7 mouse cellular contexts compared by ENCODE assay signal in genomic region chr11:116554171-116554878, GRCm38 (mm10). TPM values are rescaled to one million over a fixed set of nuclear protein-coding genes. Genes with fewer than 3 reads are reported as not detected.
DNase-seq lines count a peak whose midpoint lies in the region; ATAC-seq and TF ChIP-seq lines count a peak whose summit lies in the region.

No protein-coding gene starts in this region.

- H3K4me1 ChIP-seq in liver, embryonic 12.5 days: peaks cover 88% of the 10 kb centered on the region

- no peak for ATAC-seq in liver, embryonic 12.5 days

- H3K4me3 ChIP-seq in layer of hippocampus, adult 2 months: no peak overlapping the region
- H3K4me3 ChIP-seq in liver, embryonic 12.5 days: no peak overlapping the region

- H3K9ac ChIP-seq in liver, embryonic 12.5 days: no peak overlapping the region

- no peak overlapping the region for H3K4me2 ChIP-seq in liver, embryonic 12.5 days

- peak; percentile 89 for TF ChIP-seq CTCF in layer of hippocampus, adult 2 months (conservative IDR thresholded peaks at IDR 0.05)

- no peak overlapping the region for H3K27ac ChIP-seq in layer of hippocampus, adult 2 months
- peak overlapping the region; percentile 23; the same call in 1 of the 2 replicates for H3K27ac ChIP-seq in liver, embryonic 12.5 days

- DNase-seq in layer of hippocampus, adult 2 months (ENCODE audit: low spot score in 2 of 2): peak in 1 of 2 experiments; percentile 44
- DNase-seq in layer of hippocampus, adult 9-10 months (ENCODE audit: low spot score): no peak
- DNase-seq in adipocyte (ENCODE audit: low spot score): peak; percentile 59
- peak; percentile 61 for DNase-seq in forelimb bud, embryonic 11.5 days (ENCODE audit: low read depth, low spot score)
- DNase-seq in neural tube, embryonic 10.5 days (ENCODE audit: extremely low spot score, low spot score): peak; percentile 41
- DNase-seq in right cerebral cortex, postnatal 36 days (ENCODE audit: low spot score in 2 of 2): no peak

- 0 out of 2 replicates have a peak, but pooled peaks cover 4% of the 10 kb centered on the region for H3K36me3 ChIP-seq in liver, embryonic 12.5 days

- no peaks in the 10 kb centered on the region for H3K27me3 ChIP-seq in liver, embryonic 12.5 days (replicated peaks)

- 19% methylated on average over 12 of the region's 12 CpGs for WGBS in liver, embryonic 12.5 days (ENCODE audit: insufficient replicate concordance)

- H3K9me3 ChIP-seq in liver, embryonic 12.5 days (replicated peaks): no peaks in the 10 kb centered on the region

RNA-seq across cellular contexts. Expression of gene Sphk1, which starts 23.6 kb away (rescaled TPM):
- 1 to 10 TPM; 1.6 to 1.9 TPM for total RNA-seq in layer of hippocampus, adult 2 months (2021)
- polyA plus RNA-seq in liver, embryonic 12.5 days (2016; fragmentation: Nextera tagmentation; extraction: Ambion mirVana): 26.9 and 28.0 TPM in 2 replicates

RNA-seq across cellular contexts. Expression of gene Ube2o, which starts 26.9 kb away (rescaled TPM):
- 100 to 1,000 TPM in 1 of 2 experiments, 10 to 100 TPM in 1; 93.7 to 101 TPM for total RNA-seq in layer of hippocampus, adult 2 months (2021)
- 40.0 and 40.2 TPM in 2 replicates for polyA plus RNA-seq in liver, embryonic 12.5 days (2016; fragmentation: Nextera tagmentation; extraction: Ambion mirVana)

RNA-seq across cellular contexts. Expression of gene Aanat, which starts 31.9 kb away (rescaled TPM):
- 1 to 10 TPM in 1 of 2 experiments, under 1 TPM in 1; 0.27 to 1.2 TPM for total RNA-seq in layer of hippocampus, adult 2 months (2021)
- polyA plus RNA-seq in liver, embryonic 12.5 days (2016; fragmentation: Nextera tagmentation; extraction: Ambion mirVana): not detected in 2 replicates

Comparison
In these comparisons a context has a peak if more than half of its experiments do, and no peak if none do; other contexts are left out.
1. DNase-seq: peak in adipocyte (single experiment), forelimb bud, embryonic 11.5 days (single experiment) and neural tube, embryonic 10.5 days (single experiment); none in layer of hippocampus, adult 9-10 months (single experiment) and right cerebral cortex, postnatal 36 days (0 of 2).